Mouse (Mus musculus) thymus, postnatal 10 days (tissue): ENCODE measurements around the gene Nav2.

ENCODE experiments used
- DNase-seq, 2 experiments: peaks; one replicate each; pipeline ENCODE4 v3.0.0; 2021; ENCODE audit warnings: low spot score in 2 of 2

Nav2 gene

GRCm38 (mm10) chr7:49357441-49358165 is 449.1 kb downstream of the Nav2 start:
- no peak for DNase-seq

GRCm38 (mm10) chr7:49359120-49359519 is 450.6 kb downstream of the Nav2 start:
- no peak for DNase-seq

- no peak for DNase-seq
Observed at GRCm38 (mm10) chr7:49360597-49360996, 452.1 kb downstream of the Nav2 start.

- no peak for DNase-seq
Observed at GRCm38 (mm10) chr7:49361465-49362090, 453.1 kb downstream of the Nav2 start.

GRCm38 (mm10) chr7:49364486-49365162 is 456.1 kb downstream of the Nav2 start:
- DNase-seq, result peak; percentile 54 to 76

- no peak for DNase-seq
Observed at GRCm38 (mm10) chr7:49368590-49368989, 460.1 kb downstream of the Nav2 start.

GRCm38 (mm10) chr7:49369006-49369405 is 460.5 kb downstream of the Nav2 start:
- no peak for DNase-seq

- DNase-seq, result no peak
Observed at GRCm38 (mm10) chr7:49369809-49370473, 461.4 kb downstream of the Nav2 start.

GRCm38 (mm10) chr7:49371345-49371744 is 462.8 kb downstream of the Nav2 start:
- no peak for DNase-seq

GRCm38 (mm10) chr7:49371972-49372371 is 463.5 kb downstream of the Nav2 start:
- DNase-seq, result no peak

- no peak for DNase-seq
Observed at GRCm38 (mm10) chr7:49373173-49373572, 464.7 kb downstream of the Nav2 start.

- no peak for DNase-seq
Observed at GRCm38 (mm10) chr7:49373661-49374060, 465.1 kb downstream of the Nav2 start.

GRCm38 (mm10) chr7:49375499-49375974 is 467.0 kb downstream of the Nav2 start:
- DNase-seq, result no peak

- no peak for DNase-seq
Observed at GRCm38 (mm10) chr7:49378608-49379007, 470.1 kb downstream of the Nav2 start.

- peak; percentile 29 to 35 for DNase-seq
Observed at GRCm38 (mm10) chr7:49380940-49381339, 472.4 kb downstream of the Nav2 start.

- no peak for DNase-seq
Observed at GRCm38 (mm10) chr7:49382884-49383283, 474.4 kb downstream of the Nav2 start.

GRCm38 (mm10) chr7:49388137-49388536 is 479.6 kb downstream of the Nav2 start:
- DNase-seq, result no peak

- DNase-seq, result no peak
Observed at GRCm38 (mm10) chr7:49390312-49390711, 481.8 kb downstream of the Nav2 start.

GRCm38 (mm10) chr7:49390829-49391228 is 482.3 kb downstream of the Nav2 start:
- DNase-seq, result no peak

- peak in 1 of 2 experiments; percentile 39 for DNase-seq
Observed at GRCm38 (mm10) chr7:49392180-49392579, 483.7 kb downstream of the Nav2 start.

GRCm38 (mm10) chr7:49392834-49393233 is 484.3 kb downstream of the Nav2 start:
- no peak for DNase-seq

- no peak for DNase-seq
Observed at GRCm38 (mm10) chr7:49393857-49394256, 485.3 kb downstream of the Nav2 start.
